Mouse (Mus musculus) forebrain, postnatal 0 days (tissue): ENCODE measurements around the gene 1110051M20Rik. TPM values are rescaled to one million over a fixed set of nuclear protein-coding genes. Genes with fewer than 3 reads are reported as not detected.

ENCODE experiments used
- ATAC-seq: fragments of 200-750 bp; cut with Nextera tagmentation; 2 replicates; pipeline ENCODE4 v1.8.0; 2017; ENCODE audit warnings: mild to moderate bottlenecking, moderate library complexity
- DNase-seq: peaks from one replicate; pipeline ENCODE4 v3.0.0-alpha.2; 2015
- H3K27ac ChIP-seq: fragments of 300-500 bp; sonication (generic); 2 replicates; pipeline ENCODE4 v1.5.1; 2014; ENCODE audit warnings: low read depth, mild to moderate bottlenecking, antibody characterized with exemption, low read length, moderate library complexity, mixed read lengths
- H3K27me3 ChIP-seq: fragments of 300-500 bp; sonication (generic); 2 replicates; pipeline ENCODE4 v1.6.1; 2014; ENCODE audit warnings: mild to moderate bottlenecking, low read length, mixed read lengths; ENCODE audit not compliant: insufficient read depth
- H3K36me3 ChIP-seq: fragments of 300-500 bp; sonication (generic); 2 replicates; pipeline ENCODE4 v1.6.1; 2014; ENCODE audit warnings: mild to moderate bottlenecking, moderate library complexity; ENCODE audit not compliant: insufficient read depth
- H3K4me1 ChIP-seq: fragments of 300-500 bp; sonication (generic); 2 replicates; pipeline ENCODE4 v1.6.1; 2014; ENCODE audit warnings: antibody characterized with exemption; ENCODE audit not compliant: insufficient read depth
- H3K4me2 ChIP-seq: fragments of 300-500 bp; sonication (generic); 2 replicates; pipeline ENCODE4 v1.6.1; 2014; ENCODE audit warnings: low read depth, mild to moderate bottlenecking, moderate library complexity
- H3K4me3 ChIP-seq: fragments of 300-500 bp; sonication (generic); 2 replicates; pipeline ENCODE4 v1.5.1; 2014; ENCODE audit warnings: low read depth, low read length, mixed read lengths
- H3K9ac ChIP-seq: fragments of 300-500 bp; sonication (generic); 2 replicates; pipeline ENCODE4 v1.6.1; 2014; ENCODE audit warnings: mild to moderate bottlenecking
- H3K9me3 ChIP-seq: fragments of 300-500 bp; sonication (generic); 2 replicates; pipeline ENCODE4 v1.6.1; 2016; ENCODE audit warnings: low read length
- CTCF ChIP-seq: sonication (generic); IDR thresholded peaks from 2 replicates; pipeline ENCODE4 v1.5.1; 2016; ENCODE audit warnings: antibody characterized with exemption, control low read depth, low read depth
- WGBS: fragments of 180-500 bp; shearing (Covaris S2); extraction: QIAGEN DNeasy Blood & Tissue Kit; methylation state at CpG from one replicate; pipeline ENCODE4 v1.1.7; 2014; 5-methylcytosine and 5-hydroxymethylcytosine counted together
- polyA plus RNA-seq: library from polyadenylated mRNA; unstranded; fragments of >200 nt; fragmentation: Nextera tagmentation; extraction: Ambion mirVana; gene quantifications from 2 replicates; pipeline ENCODE4 v1.2.1, GENCODE M21; 2015
- total RNA-seq: library from RNA; depleted of rRNA; stranded (reverse); fragments of >200 nt; gene quantifications from 2 replicates; pipeline ENCODE4 v1.2.3, GENCODE M21; 2014

The 1110051M20Rik gene
- total and polyA plus RNA-seq, 2 experiments from 2014 or later: 147 to 182 TPM

- Histone ChIP-seq H3K27me3 (no peaks in the 10 kb centered on the region), H3K27ac (no peak overlapping the region), H3K4me2 (no peak overlapping the region), H3K9ac (no peak overlapping the region), H3K36me3 (no peaks in the 10 kb centered on the region), H3K4me3 (no peak overlapping the region), H3K9me3 (no peaks in the 10 kb centered on the region), H3K4me1 (no peaks in the 10 kb centered on the region)
- WGBS: 78% methylated on average over 9 of the region's 9 CpGs
- TF ChIP-seq CTCF: no peak
- DNase-seq (no peak), ATAC-seq (peak; percentile 47)
Measured at GRCm38 (mm10) chr2:91480399-91480801, 35.9 kb upstream of the 1110051M20Rik start.

DNA sequence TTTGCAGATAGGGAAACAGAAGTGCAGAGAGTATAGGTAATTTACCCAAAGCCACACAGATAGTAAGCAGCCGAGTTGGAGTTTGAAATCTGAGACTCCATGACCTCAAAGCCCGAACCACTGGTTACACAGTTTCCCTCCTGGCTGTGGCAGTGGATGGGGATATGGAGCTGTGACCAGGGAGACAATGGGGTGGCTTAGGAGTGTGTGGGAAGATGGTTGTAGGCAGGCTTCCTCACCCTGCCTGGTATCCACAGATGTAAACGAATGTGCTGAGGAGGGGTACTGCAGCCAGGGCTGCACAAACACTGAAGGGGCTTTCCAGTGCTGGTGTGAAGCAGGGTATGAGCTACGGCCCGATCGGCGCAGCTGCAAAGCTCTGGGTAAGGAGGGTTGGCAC, 32.3 kb upstream of the 1110051M20Rik start:
- ATAC-seq (no peak), DNase-seq (no peak)
- 86% methylated on average over 7 of the region's 7 CpGs for WGBS
- H3K4me3 ChIP-seq: no peak overlapping the region
- no peak overlapping the region for H3K27ac ChIP-seq
- no peaks in the 10 kb centered on the region for H3K27me3 ChIP-seq
- no peak overlapping the region for H3K4me2 ChIP-seq
- H3K4me1 ChIP-seq: no peaks in the 10 kb centered on the region
- no peak overlapping the region for H3K9ac ChIP-seq
- TF ChIP-seq CTCF: no peak
- H3K36me3 ChIP-seq: no peaks in the 10 kb centered on the region
- no peaks in the 10 kb centered on the region for H3K9me3 ChIP-seq

- 71% methylated on average over 17 of the region's 17 CpGs for WGBS
- Histone ChIP-seq H3K27me3 (no peaks in the 10 kb centered on the region), H3K4me1 (no peaks in the 10 kb centered on the region), H3K36me3 (no peaks in the 10 kb centered on the region), H3K4me2 (no peak overlapping the region), H3K9me3 (no peaks in the 10 kb centered on the region), H3K4me3 (no peak overlapping the region), H3K9ac (no peak overlapping the region), H3K27ac (no peak overlapping the region)
- DNase-seq (no peak), ATAC-seq (peak; percentile 21)
- no peak for TF ChIP-seq CTCF
Measured at GRCm38 (mm10) chr2:91476251-91476661, 31.8 kb upstream of the 1110051M20Rik start.

- 86% methylated on average over 7 of the region's 7 CpGs for WGBS
- no peak for ATAC-seq
- TF ChIP-seq CTCF: no peak
Measured at GRCm38 (mm10) chr2:91475791-91476190, 31.3 kb upstream of the 1110051M20Rik start.

GRCm38 (mm10) chr2:91474358-91474757, 29.9 kb upstream of the 1110051M20Rik start:
- Histone ChIP-seq H3K4me2 (no peak overlapping the region), H3K4me3 (no peak overlapping the region), H3K9ac (no peak overlapping the region), H3K4me1 (0 out of 2 replicates have a peak, but pooled peaks cover 3% of the 10 kb centered on the region), H3K27me3 (no peaks in the 10 kb centered on the region), H3K27ac (no peak overlapping the region), H3K36me3 (no peaks in the 10 kb centered on the region), H3K9me3 (no peaks in the 10 kb centered on the region)
- WGBS: 75% methylated on average over 12 of the region's 12 CpGs
- DNase-seq (no peak), ATAC-seq (no peak)
- no peak for TF ChIP-seq CTCF

More at GRCm38 (mm10) chr2:91475791-91476190, 31.3 kb upstream of the 1110051M20Rik start:
- DNase-seq: no peak
- no peak overlapping the region for H3K4me3 ChIP-seq
- H3K27ac ChIP-seq: no peak overlapping the region
- H3K4me2 ChIP-seq: no peak overlapping the region
- H3K9ac ChIP-seq: no peak overlapping the region
- H3K4me1 ChIP-seq: no peaks in the 10 kb centered on the region
- H3K27me3 ChIP-seq: no peaks in the 10 kb centered on the region
- no peaks in the 10 kb centered on the region for H3K36me3 ChIP-seq
- no peaks in the 10 kb centered on the region for H3K9me3 ChIP-seq

DNA sequence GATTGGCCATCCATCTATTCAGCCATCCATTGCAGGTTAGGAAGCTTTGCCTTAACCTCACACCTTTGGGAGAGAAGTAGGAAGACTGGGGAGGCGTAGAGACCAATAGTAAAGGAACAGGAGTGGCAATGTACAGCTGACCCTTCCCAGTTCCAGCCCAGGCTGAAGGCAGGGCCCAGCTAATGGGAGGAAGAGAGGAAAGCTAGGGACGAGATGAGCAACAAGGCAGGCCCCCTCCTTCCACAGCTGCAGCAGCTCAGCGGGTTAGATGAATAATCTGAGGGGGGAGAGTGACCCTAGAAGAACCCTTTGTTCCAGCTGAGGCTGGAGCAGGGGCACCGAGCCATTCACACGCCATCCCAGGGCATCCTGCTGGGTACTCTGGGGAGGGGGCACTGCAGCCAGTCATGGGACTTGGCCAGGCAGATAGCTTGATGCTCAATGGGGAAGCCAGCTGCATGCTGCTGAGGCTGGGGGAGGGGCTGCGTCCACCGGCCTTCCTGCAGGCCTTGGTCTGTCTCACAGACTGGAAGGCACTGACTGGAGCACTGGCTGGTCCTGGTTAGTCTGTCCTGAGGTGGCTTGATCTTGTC, 25.6 kb upstream of the 1110051M20Rik start:
- 23% methylated on average over 7 of the region's 7 CpGs for WGBS
- Histone ChIP-seq H3K27me3 (no peaks in the 10 kb centered on the region), H3K4me1 (0 out of 2 replicates have a peak, but pooled peaks cover 3% of the 10 kb centered on the region), H3K9me3 (no peaks in the 10 kb centered on the region), H3K9ac (no peak overlapping the region), H3K36me3 (no peaks in the 10 kb centered on the region), H3K4me2 (no peak overlapping the region), H3K27ac (no peak overlapping the region), H3K4me3 (no peak overlapping the region)
- DNase-seq (peak; percentile 19), ATAC-seq (peak; percentile 58)
- TF ChIP-seq CTCF: no peak

GRCm38 (mm10) chr2:91467613-91468012, 23.1 kb upstream of the 1110051M20Rik start:
- ATAC-seq (no peak), DNase-seq (no peak)
- no peak for TF ChIP-seq CTCF
- 0 out of 2 replicates have a peak overlapping the region, but pooled peaks have one; percentile 15 for H3K27ac ChIP-seq
- H3K9me3 ChIP-seq: no peaks in the 10 kb centered on the region
- peaks cover 12% of the 10 kb centered on the region; the same call in 1 of the 2 replicates for H3K4me1 ChIP-seq
- WGBS: 21% methylated on average over 8 of the region's 8 CpGs
- H3K4me2 ChIP-seq: no peak overlapping the region
- no peaks in the 10 kb centered on the region for H3K36me3 ChIP-seq
- H3K9ac ChIP-seq: no peak overlapping the region
- no peaks in the 10 kb centered on the region for H3K27me3 ChIP-seq
- H3K4me3 ChIP-seq: no peak overlapping the region
